In the genomic region with DNA sequence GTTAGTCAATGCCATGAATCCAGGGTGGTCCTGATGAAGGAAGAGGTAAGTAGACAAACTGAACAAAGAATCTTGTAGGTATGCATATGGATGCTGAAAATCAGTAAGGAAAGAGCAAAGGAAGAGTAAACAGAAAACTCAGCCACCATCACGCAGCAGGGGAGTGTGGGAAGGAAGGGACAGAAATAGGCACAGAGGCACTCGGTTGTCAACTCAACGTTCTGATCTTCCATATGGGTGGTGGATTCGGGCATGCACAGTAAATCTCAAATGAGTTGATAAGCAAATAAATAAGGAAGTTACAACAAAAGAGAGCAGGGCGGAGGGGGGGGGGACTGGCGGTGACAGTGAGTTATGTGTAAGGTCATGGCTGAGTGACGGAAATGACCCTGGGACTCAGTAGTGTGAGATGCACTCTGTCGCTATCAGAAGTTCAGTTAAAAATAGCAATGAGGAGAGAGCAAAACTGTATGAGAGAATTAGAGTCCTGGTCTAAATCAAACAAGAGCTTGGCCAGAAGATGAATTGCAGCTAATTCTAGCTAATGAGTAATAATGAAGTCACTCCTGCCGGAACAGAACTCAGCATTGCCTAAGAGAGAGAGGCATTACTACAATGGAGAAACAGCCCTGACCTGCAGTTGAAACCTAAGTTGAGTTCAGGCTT, we compare ENCODE assay signal across 9 mouse cellular contexts. TPM values are rescaled to one million over a fixed set of nuclear protein-coding genes. Genes with fewer than 3 reads are reported as not detected.
DNase-seq lines count a peak whose midpoint lies in the region; ATAC-seq lines count a peak whose summit lies in the region.
"Had no signal": no experiment of that assay in that cellular context is flagged by ENCODE, and none has a peak within 500 bp of the region (broad histone marks: within the 10 kb centered on the region; RNA-seq: fewer than 3 reads in every experiment).

No protein-coding gene starts in this region.

- intact Hi-C loops in heart, postnatal 36 days (cut with DNase I), result no loop called here

- peak; percentile 39 to 50 for DNase-seq in heart, adult 9 months (ENCODE audit: low spot score in 2 of 2)
- DNase-seq in heart, postnatal 36 days, result no peak
- DNase-seq in lung, postnatal 10 days, result peak; percentile 11
- no peak for DNase-seq in lung, postnatal 25 days (ENCODE audit: low spot score)
- DNase-seq in adrenal gland, postnatal 36 days, result peak; percentile 58 to 70
- no peak for DNase-seq in embryo, embryonic 11 days
- DNase-seq in lung, postnatal 14 days, result no peak
- DNase-seq: spleen, adult 18-20 months had no signal

- ATAC-seq in megakaryocyte progenitor cell, adult 5-6 weeks (replicated peaks; ENCODE audit: poor library complexity), result peak; percentile 74

RNA-seq across cellular contexts. Expression of gene Pxylp1, which starts 60.0 kb away (rescaled TPM):
- total RNA-seq in heart, postnatal 36 days (2021), result 10 to 100 TPM; 14.5 to 21.3 TPM
- 1 to 10 TPM; 7.8 to 8.7 TPM for total RNA-seq in adrenal gland, postnatal 36 days (2021)
- 68.2 and 90.6 TPM in 2 replicates for total RNA-seq in megakaryocyte progenitor cell, adult 5-6 weeks (2015)
- total RNA-seq in megakaryocyte progenitor cell, adult 5-6 weeks (2017), result 77.9 and 88.5 TPM in 2 replicates

Comparison
In these comparisons a context has a peak if more than half of its experiments do, and no peak if none do; other contexts are left out.
1. DNase-seq: peak in heart, adult 9 months (2 of 2), lung, postnatal 10 days (single experiment) and adrenal gland, postnatal 36 days (2 of 2); none in heart, postnatal 36 days (0 of 2), lung, postnatal 25 days (single experiment), embryo, embryonic 11 days (single experiment) and lung, postnatal 14 days (single experiment).